In the genomic region with DNA sequence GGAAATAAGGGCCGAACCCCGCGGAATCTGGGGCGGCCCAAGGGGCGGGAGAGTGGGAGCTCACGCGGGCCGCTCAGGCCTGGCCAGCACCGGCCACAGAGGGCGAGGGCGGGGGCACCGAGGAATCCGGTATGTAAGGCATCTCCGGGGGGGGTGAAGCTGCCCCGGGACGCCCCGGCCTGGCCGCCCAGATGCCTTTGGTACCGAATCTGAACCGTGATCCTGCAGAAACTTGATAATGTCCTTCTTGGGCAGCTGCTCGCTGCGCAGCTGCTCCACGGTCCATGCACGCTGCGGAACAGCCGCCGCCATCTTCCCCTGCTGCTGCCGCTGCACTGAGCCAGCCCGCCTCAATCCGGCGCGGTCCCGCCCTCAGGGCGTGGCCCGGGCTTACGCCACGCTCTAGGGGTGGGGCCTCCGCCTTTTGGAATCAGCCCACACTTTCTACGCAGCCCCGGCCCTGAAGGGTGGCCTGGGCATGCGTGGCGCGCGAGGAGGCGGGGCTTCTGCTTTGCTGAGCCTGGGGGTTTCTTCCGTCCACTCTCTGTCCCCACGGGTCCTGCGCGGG, we compare ENCODE assay signal across 8 mouse cellular contexts. TPM values are rescaled to one million over a fixed set of nuclear protein-coding genes. Genes with fewer than 3 reads are reported as not detected.
DNase-seq lines count a peak whose midpoint lies in the region; ATAC-seq and TF ChIP-seq lines count a peak whose summit lies in the region.

A gene (minus strand): TSS at position 397 of the 568 bp plus-strand sequence.

- H3K27ac ChIP-seq in bone marrow, adult 2 months (ENCODE audit: control insufficient read depth, insufficient read depth, low read depth, low read length, poor library complexity) = peak within 1 kb of the TSS; percentile 91
- peak within 1 kb of the TSS; percentile 92 for H3K27ac ChIP-seq in embryonic facial prominence, embryonic 15.5 days (replicated peaks)
- peak within 1 kb of the TSS; percentile 95 for H3K27ac ChIP-seq in limb, embryonic 14.5 days (replicated peaks; ENCODE audit: low read depth, low read length)
- peak within 1 kb of the TSS; percentile 90 for H3K27ac ChIP-seq in midbrain, postnatal 0 days (ENCODE audit: low read depth, low read length)

- peak; percentile 94; the same call in 1 of the 2 replicates for TF ChIP-seq POLR2A in bone marrow, adult 2 months (IDR thresholded peaks at IDR 0.05; ENCODE audit: borderline replicate concordance, control insufficient read depth, low read depth, low read length)
- TF ChIP-seq POLR2A in limb, embryonic 14.5 days (IDR thresholded peaks at IDR 0.05; ENCODE audit: borderline replicate concordance, extremely low read depth, insufficient read depth, insufficient read length) = peak; percentile 90; the same call in 1 of the 2 replicates

- WGBS in bone marrow, adult 2 months = under 1% methylated on average over 49 of the region's 49 CpGs
- WGBS in embryonic facial prominence, embryonic 15.5 days = under 1% methylated on average over 49 of the region's 49 CpGs
- WGBS in limb, embryonic 14.5 days = under 1% methylated on average over 29 of the region's 49 CpGs
- WGBS in midbrain, postnatal 0 days = under 1% methylated on average over 49 of the region's 49 CpGs

- peak within 1 kb of the TSS; percentile 78 for H3K4me2 ChIP-seq in embryonic facial prominence, embryonic 15.5 days (replicated peaks)
- peak within 1 kb of the TSS; percentile 86 for H3K4me2 ChIP-seq in limb, embryonic 14.5 days (replicated peaks; ENCODE audit: low read depth, low read length, severe bottlenecking)
- H3K4me2 ChIP-seq in midbrain, postnatal 0 days (ENCODE audit: low read depth, low read length, poor library complexity, severe bottlenecking) = peak within 1 kb of the TSS; percentile 83

- H3K4me1 ChIP-seq in bone marrow, adult 2 months (ENCODE audit: control insufficient read depth, insufficient read depth, low read length) = no peaks in the 10 kb centered on the region; the same call in 1 of the 2 replicates
- H3K4me1 ChIP-seq in embryonic facial prominence, embryonic 15.5 days = peaks cover 21% of the 10 kb centered on the region
- H3K4me1 ChIP-seq in limb, embryonic 14.5 days (ENCODE audit: control insufficient read depth, insufficient read depth, low read length) = peaks cover 20% of the 10 kb centered on the region
- H3K4me1 ChIP-seq in midbrain, postnatal 0 days (ENCODE audit: insufficient read depth, low read length) = peaks cover 12% of the 10 kb centered on the region

- peak; percentile 94 for DNase-seq in 416B (ENCODE audit: low read depth)
- peak; percentile 96 for DNase-seq in heart, adult 8-10 months (ENCODE audit: low spot score)
- peak; percentile 98 for DNase-seq in kidney, adult 9 months
- DNase-seq in limb, embryonic 14.5 days (ENCODE audit: low spot score) = peak; percentile 95
- peak; percentile 98 for DNase-seq in midbrain, postnatal 0 days (ENCODE audit: low spot score)
- DNase-seq in spleen, postnatal 14 days (ENCODE audit: low spot score in 2 of 2) = peak; percentile 94 to 97

- no peaks in the 10 kb centered on the region for H3K27me3 ChIP-seq in embryonic facial prominence, embryonic 15.5 days
- H3K27me3 ChIP-seq in limb, embryonic 14.5 days (ENCODE audit: control insufficient read depth, insufficient read depth, low read length) = no peaks in the 10 kb centered on the region
- H3K27me3 ChIP-seq in midbrain, postnatal 0 days (ENCODE audit: insufficient read depth, low read length) = no peaks in the 10 kb centered on the region

- peak within 1 kb of the TSS; percentile 62 for H3K9ac ChIP-seq in embryonic facial prominence, embryonic 15.5 days
- peak within 1 kb of the TSS; percentile 91 for H3K9ac ChIP-seq in limb, embryonic 14.5 days (ENCODE audit: low read depth, low read length, severe bottlenecking)
- peak within 1 kb of the TSS; percentile 86 for H3K9ac ChIP-seq in midbrain, postnatal 0 days (replicated peaks; ENCODE audit: low read length, poor library complexity, severe bottlenecking)

- H3K9me3 ChIP-seq in embryonic facial prominence, embryonic 15.5 days (replicated peaks) = no peaks in the 10 kb centered on the region
- no peaks in the 10 kb centered on the region for H3K9me3 ChIP-seq in limb, embryonic 14.5 days (ENCODE audit: control insufficient read depth, low read length)
- no peaks in the 10 kb centered on the region for H3K9me3 ChIP-seq in midbrain, postnatal 0 days (ENCODE audit: low read length)

- TF ChIP-seq CTCF in bone marrow, adult 2 months (IDR thresholded peaks at IDR 0.05; ENCODE audit: control insufficient read depth, insufficient read depth, low read length) = no peak
- TF ChIP-seq CTCF in midbrain, postnatal 0 days (IDR thresholded peaks at IDR 0.05) = no peak

- H3K36me3 ChIP-seq in embryonic facial prominence, embryonic 15.5 days = peaks cover 7% of the 10 kb centered on the region
- H3K36me3 ChIP-seq in limb, embryonic 14.5 days (ENCODE audit: control insufficient read depth, insufficient read depth, low read length) = peaks cover 15% of the 10 kb centered on the region
- no peaks in the 10 kb centered on the region for H3K36me3 ChIP-seq in midbrain, postnatal 0 days (ENCODE audit: insufficient read depth, low read length)

- ATAC-seq in embryonic facial prominence, embryonic 15.5 days (ENCODE audit: insufficient number of reproducible peaks, low FRiP score, low TSS enrichment, low read depth) = peak; percentile 100
- ATAC-seq in limb, embryonic 14.5 days (ENCODE audit: low FRiP score, low read depth) = peak; percentile 98
- peak; percentile 99 for ATAC-seq in midbrain, postnatal 0 days (ENCODE audit: low FRiP score)

- peak within 1 kb of the TSS; percentile 92 for H3K4me3 ChIP-seq in bone marrow, adult 2 months (replicated peaks; ENCODE audit: control insufficient read depth, low read depth, low read length)
- H3K4me3 ChIP-seq in embryonic facial prominence, embryonic 15.5 days (replicated peaks) = peak within 1 kb of the TSS; percentile 69
- H3K4me3 ChIP-seq in limb, embryonic 14.5 days (replicated peaks; ENCODE audit: low read length) = peak within 1 kb of the TSS; percentile 85
- H3K4me3 ChIP-seq in midbrain, postnatal 0 days (ENCODE audit: low read depth, low read length) = peak within 1 kb of the TSS; percentile 68

RNA-seq across cellular contexts. Expression of the gene that starts here (rescaled TPM):
- 41.2 and 73.8 TPM in 2 replicates for polyA plus RNA-seq in bone marrow, adult 2 months (2011; ENCODE audit: insufficient read depth, insufficient read length, low replicate concordance, missing spikeins)
- polyA plus RNA-seq in embryonic facial prominence, embryonic 15.5 days (2015; fragmentation: Nextera tagmentation; extraction: Ambion mirVana) = 363 and 402 TPM in 2 replicates
- total RNA-seq in heart, adult 8-10 months (2022) = 100 to 1,000 TPM; 246 to 282 (median 260) TPM
- polyA plus RNA-seq in limb, embryonic 14.5 days (2012; rRNA removed) = 187 and 335 TPM in 2 replicates
- 379 and 385 TPM in 2 replicates for polyA plus RNA-seq in limb, embryonic 14.5 days (2014; fragmentation: Nextera tagmentation; extraction: Ambion mirVana)
- total RNA-seq in midbrain, postnatal 0 days (2014; rRNA removed) = 164 and 285 TPM in 2 replicates
- polyA plus RNA-seq in midbrain, postnatal 0 days (2015; fragmentation: Nextera tagmentation; extraction: Ambion mirVana) = 443 and 445 TPM in 2 replicates

Comparison
In these comparisons a context has a peak if more than half of its experiments do, and no peak if none do; other contexts are left out.
1. Peak in every context shown above with its lines: DNase-seq, ATAC-seq, H3K4me3 ChIP-seq and H3K27ac ChIP-seq.